Mouse (Mus musculus) adrenal gland, postnatal 10 days (tissue): ENCODE results near the gene Arhgef18. TPM values are rescaled to one million over a fixed set of nuclear protein-coding genes. Genes with fewer than 3 reads are reported as not detected.

Source experiments
- DNase-seq: peaks from one replicate; pipeline ENCODE4 v3.0.0; 2021; ENCODE audit warnings: mixed read lengths
- total RNA-seq, 2 experiments: library from RNA; stranded (reverse); gene quantifications; 2 replicates each; pipeline ENCODE4 v1.2.3; 2021

Arhgef18 gene
- total RNA-seq, 2 experiments from 2014 or later: 27.4 to 36.5 TPM

GRCm38 (mm10) chr8:3502217-3502616 lies 109.4 kb downstream of the Arhgef18 start:
- DNase-seq: no peak

Other genes starting within 250 kb of the Arhgef18 start
- gene Insr, start 113.4 kb upstream of the Arhgef18 start, total RNA-seq: 100 to 1,000 TPM; 100 to 108 TPM
- 1 to 10 TPM; 2.3 to 3.7 TPM for gene A430078G23Rik, start 39.6 kb upstream of the Arhgef18 start, total RNA-seq
- 10 to 100 TPM; 13.3 to 16.1 TPM for gene Pex11g, start 74.7 kb downstream of the Arhgef18 start, total RNA-seq
- under 1 TPM in 1 of 2 experiments, not detected in 1; 0.27 TPM for gene Tex45, start 77.9 kb downstream of the Arhgef18 start, total RNA-seq
- gene Zfp358, start 100.1 kb downstream of the Arhgef18 start, total RNA-seq: 10 to 100 TPM; 23.9 to 25.3 TPM
- gene Mcoln1, start 107.5 kb downstream of the Arhgef18 start, total RNA-seq: 10 to 100 TPM; 30.2 to 37.6 TPM
- gene Pnpla6, start 122.4 kb downstream of the Arhgef18 start, total RNA-seq: 10 to 100 TPM; 24.2 to 39.3 TPM
- gene C330021F23Rik, start 175.0 kb downstream of the Arhgef18 start, total RNA-seq: 1 to 10 TPM in 1 of 2 experiments, under 1 TPM in 1; 0.61 to 1.9 TPM
- 10 to 100 TPM in 1 of 2 experiments, 1 to 10 TPM in 1; 9.1 to 13.8 TPM for gene Camsap3, start 194.3 kb downstream of the Arhgef18 start, total RNA-seq
- gene Xab2, start 228.3 kb downstream of the Arhgef18 start, total RNA-seq: 10 to 100 TPM; 33.1 to 33.9 TPM
- 100 to 1,000 TPM; 104 to 118 TPM for gene Pet100, start 228.5 kb downstream of the Arhgef18 start, total RNA-seq
- not detected for gene Pcp2, start 232.5 kb downstream of the Arhgef18 start, total RNA-seq
- gene Stxbp2, start 237.9 kb downstream of the Arhgef18 start, total RNA-seq: 10 to 100 TPM; 70.1 to 89.1 TPM